Mouse (Mus musculus) E14TG2a.4 (cell line): ENCODE measurements around the gene Pbxip1.

Experiments used
- CTCF ChIP-seq: conservative IDR thresholded peaks from 2 replicates; pipeline ENCODE4 v1.5.1; 2014; ENCODE audit warnings: low read length
- NANOG ChIP-seq: IDR thresholded peaks from 2 replicates; pipeline ENCODE4 v1.6.1; 2014; ENCODE audit warnings: borderline replicate concordance, low read length, mixed read lengths
- POU5F1 ChIP-seq: IDR thresholded peaks from 2 replicates; pipeline ENCODE4 v1.6.1; 2014; ENCODE audit warnings: low read length, borderline replicate concordance

GRCm38 (mm10) chr3:89421810-89422473 is 14.6 kb upstream of the Pbxip1 start:
- TF ChIP-seq CTCF (no peak), NANOG (no peak), POU5F1 (no peak)
